Mouse (Mus musculus) intestine, embryonic 16.5 days (tissue): ENCODE measurements around the gene Sp9. TPM values are rescaled to one million over a fixed set of nuclear protein-coding genes. Genes with fewer than 3 reads are reported as not detected.

ENCODE experiments used
- ATAC-seq: fragments of 200-750 bp; cut with Nextera tagmentation; 2 replicates; pipeline ENCODE4 v1.8.0; 2017; ENCODE audit warnings: moderate TSS enrichment, moderate library complexity
- H3K27ac ChIP-seq: fragments of 300-500 bp; sonication (generic); 2 replicates; pipeline ENCODE4 v1.5.1; 2014; ENCODE audit warnings: mild to moderate bottlenecking, low read length
- H3K27me3 ChIP-seq: fragments of 300-500 bp; sonication (generic); replicated peaks from 2 replicates; pipeline ENCODE4 v1.6.1; 2014; ENCODE audit warnings: low read length, control low read depth, mixed read lengths; ENCODE audit not compliant: control insufficient read depth, insufficient read depth
- H3K36me3 ChIP-seq: fragments of 300-500 bp; sonication (generic); 2 replicates; pipeline ENCODE4 v1.6.1; 2014; ENCODE audit warnings: low read length, control low read depth; ENCODE audit not compliant: control insufficient read depth, insufficient read depth
- H3K4me1 ChIP-seq: fragments of 300-500 bp; sonication (generic); 2 replicates; pipeline ENCODE4 v1.6.1; 2014; ENCODE audit warnings: low read length, control low read depth, mixed read lengths; ENCODE audit not compliant: control insufficient read depth, insufficient read depth
- H3K4me2 ChIP-seq: fragments of 300-500 bp; sonication (generic); 2 replicates; pipeline ENCODE4 v1.6.1; 2014; ENCODE audit warnings: low read depth, low read length, control low read depth
- H3K4me3 ChIP-seq: fragments of 300-500 bp; sonication (generic); 2 replicates; pipeline ENCODE4 v1.5.1; 2014; ENCODE audit warnings: mild to moderate bottlenecking, low read length
- H3K9ac ChIP-seq: fragments of 300-500 bp; sonication (generic); 2 replicates; pipeline ENCODE4 v1.6.1; 2014; ENCODE audit warnings: low read depth, low read length
- H3K9me3 ChIP-seq: fragments of 300-500 bp; sonication (generic); 2 replicates; pipeline ENCODE4 v1.6.1; 2016; ENCODE audit warnings: low read length, control low read depth; ENCODE audit not compliant: control insufficient read depth
- WGBS: fragments of 180-500 bp; shearing (Covaris S2); extraction: QIAGEN DNeasy Blood & Tissue Kit; methylation state at CpG from one replicate; pipeline ENCODE4 v1.1.7; 2014; 5-methylcytosine and 5-hydroxymethylcytosine counted together
- polyA plus RNA-seq: library from polyadenylated mRNA; unstranded; fragments of >200 nt; fragmentation: Nextera tagmentation; extraction: Ambion mirVana; gene quantifications from 2 replicates; pipeline ENCODE4 v1.2.1, GENCODE M21; 2015

The Sp9 gene
- polyA plus RNA-seq, 1 experiment from 2014 or later, result not detected

DNA sequence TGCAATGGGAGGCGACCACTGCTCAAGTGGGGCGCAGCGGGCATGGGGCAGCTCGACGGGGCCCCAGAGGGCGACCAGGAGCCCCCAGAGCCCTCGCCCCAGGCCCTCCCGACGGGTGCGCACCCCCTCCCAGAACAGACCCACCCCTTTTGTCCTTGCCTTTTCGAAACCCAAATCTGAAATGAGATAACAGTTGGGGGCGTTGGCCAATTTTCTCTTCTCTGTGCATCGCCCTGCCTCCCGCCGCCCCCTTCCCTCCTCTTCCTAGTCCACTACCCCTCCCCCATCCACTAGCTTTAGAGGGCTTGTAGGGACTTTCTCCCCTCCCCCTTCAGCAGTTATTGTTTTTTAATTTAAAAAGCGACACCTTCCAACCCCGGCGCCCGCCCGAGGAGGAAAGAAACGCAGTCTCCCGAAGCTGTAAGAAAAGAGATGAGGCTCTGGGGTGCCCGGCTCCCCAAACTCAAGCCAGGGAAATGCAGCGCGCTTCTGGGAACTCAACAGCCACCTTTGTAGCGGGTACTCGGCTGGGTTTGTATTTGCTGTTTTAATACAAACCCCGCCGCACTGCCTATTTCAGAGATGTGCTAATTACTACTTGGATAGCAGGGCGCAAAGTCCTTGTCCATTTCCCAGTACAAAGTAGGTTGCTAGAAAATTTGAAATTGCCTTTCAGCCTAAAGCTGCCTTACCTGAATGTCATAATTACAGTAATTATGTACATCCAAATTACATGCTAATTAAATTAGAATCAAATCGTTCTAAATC, 7.7 kb downstream of the Sp9 start:
- no peaks in the 10 kb centered on the region for H3K9me3 ChIP-seq
- no peak for ATAC-seq
- H3K4me2 ChIP-seq, result 0 out of 2 replicates have a peak overlapping the region, but pooled peaks have one; percentile 32
- H3K27me3 ChIP-seq, result peaks cover 48% of the 10 kb centered on the region
- H3K4me1 ChIP-seq, result peaks cover 23% of the 10 kb centered on the region
- no peaks in the 10 kb centered on the region for H3K36me3 ChIP-seq
- WGBS, result 1% methylated on average over 30 of the region's 31 CpGs
- H3K9ac ChIP-seq, result no peak overlapping the region
- no peak overlapping the region for H3K27ac ChIP-seq
- peak overlapping the region; percentile 22 for H3K4me3 ChIP-seq

DNA sequence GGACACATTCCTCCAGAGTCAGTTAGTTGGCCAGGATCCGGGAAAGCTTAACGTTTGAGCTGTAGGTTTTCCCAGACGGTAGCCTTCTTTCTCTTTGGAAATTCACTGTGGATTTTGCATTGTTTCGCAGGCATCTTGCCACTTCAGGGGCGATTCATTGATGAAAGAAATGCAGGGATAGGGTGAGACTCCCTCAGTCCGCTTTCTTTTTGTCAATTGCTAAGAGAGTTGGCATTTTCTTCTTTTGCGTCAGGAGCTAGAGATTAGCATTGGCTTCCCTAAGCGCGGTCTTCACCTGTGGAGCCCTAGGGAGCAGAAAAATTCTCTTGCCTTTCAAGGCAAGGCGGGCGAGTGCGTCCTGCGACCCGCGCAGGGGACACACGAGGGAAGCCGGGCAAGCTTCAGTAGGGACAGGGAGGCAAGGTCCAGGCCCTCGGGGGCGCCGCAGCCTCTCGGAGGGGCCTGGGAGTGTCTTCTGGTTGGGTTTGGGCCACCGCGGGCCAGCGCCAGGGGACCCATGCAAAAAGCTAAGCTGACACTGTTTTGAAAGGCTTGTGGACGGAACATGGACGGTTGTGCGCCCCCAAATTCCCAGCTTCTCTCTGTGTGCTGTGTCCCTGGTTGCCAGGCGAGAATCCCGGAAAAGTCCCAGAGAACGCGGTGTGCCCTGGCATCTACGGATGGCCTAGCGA, 8.8 kb downstream of the Sp9 start:
- Histone ChIP-seq H3K4me2 (peak overlapping the region; percentile 19; the same call in 1 of the 2 replicates), H3K27me3 (peaks cover 45% of the 10 kb centered on the region), H3K9me3 (no peaks in the 10 kb centered on the region), H3K4me1 (peaks cover 21% of the 10 kb centered on the region), H3K36me3 (no peaks in the 10 kb centered on the region), H3K27ac (no peak overlapping the region), H3K4me3 (no peak overlapping the region), H3K9ac (no peak overlapping the region)
- no peak for ATAC-seq
- 6% methylated on average over 33 of the region's 33 CpGs for whole genome bisulfite sequencing

DNA sequence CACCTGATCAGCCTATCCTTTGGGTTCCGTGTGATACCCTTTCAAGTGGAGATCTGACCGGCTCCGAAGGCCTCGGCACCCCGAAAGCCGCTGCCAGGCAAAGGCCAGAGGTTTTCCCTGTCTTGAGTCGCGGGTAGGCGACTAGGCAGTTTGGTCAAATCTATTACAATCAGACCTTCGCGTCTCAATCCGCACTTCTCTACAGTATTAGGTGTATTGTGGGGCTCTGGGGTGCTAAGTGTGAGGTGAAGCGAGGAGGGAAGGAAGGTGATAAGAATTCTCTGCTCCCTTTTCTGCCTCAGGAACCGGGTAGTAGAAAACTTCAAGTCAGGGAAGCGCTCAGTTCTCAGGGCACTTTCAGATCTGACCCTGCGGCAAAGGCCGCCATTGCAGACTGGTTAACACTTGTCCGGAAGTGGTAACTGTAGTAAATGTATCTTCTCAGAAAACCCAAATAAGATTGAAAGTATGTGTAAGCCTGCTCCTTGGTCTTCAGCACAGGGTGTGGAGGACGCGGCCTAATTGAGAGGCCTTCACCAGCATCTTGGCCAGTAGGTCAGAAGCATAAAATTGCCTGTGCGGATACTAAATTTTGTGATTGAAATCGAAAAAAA, 9.4 kb downstream of the Sp9 start:
- Histone ChIP-seq H3K9me3 (no peaks in the 10 kb centered on the region), H3K27ac (no peak overlapping the region), H3K9ac (no peak overlapping the region), H3K4me2 (peak overlapping the region; percentile 19), H3K27me3 (peaks cover 44% of the 10 kb centered on the region), H3K4me3 (no peak overlapping the region), H3K36me3 (no peaks in the 10 kb centered on the region), H3K4me1 (peaks cover 21% of the 10 kb centered on the region)
- 24% methylated on average over 22 of the region's 22 CpGs for WGBS
- no peak for ATAC-seq

DNA sequence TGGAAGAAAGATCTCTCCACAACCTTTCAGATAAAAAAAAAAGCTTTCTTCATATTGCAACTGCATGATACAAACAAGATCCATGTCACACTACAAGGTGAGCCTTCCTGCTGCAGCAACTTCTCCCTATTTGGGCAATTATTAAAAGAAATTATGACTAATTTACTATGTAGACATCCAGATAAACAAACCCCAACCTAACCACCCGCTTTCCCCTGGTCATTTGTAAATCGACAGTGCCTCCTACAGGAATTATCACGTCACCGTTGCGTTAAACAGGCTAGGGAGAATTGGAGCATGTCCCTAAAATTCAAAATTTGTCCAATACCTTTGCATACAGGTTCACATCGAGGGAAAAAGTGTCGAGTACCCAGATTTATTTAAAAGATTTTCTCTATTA, 10.0 kb downstream of the Sp9 start:
- Histone ChIP-seq H3K4me3 (no peak overlapping the region), H3K36me3 (no peaks in the 10 kb centered on the region), H3K9me3 (no peaks in the 10 kb centered on the region), H3K9ac (no peak overlapping the region), H3K27me3 (peaks cover 40% of the 10 kb centered on the region), H3K4me1 (peaks cover 21% of the 10 kb centered on the region), H3K4me2 (no peak overlapping the region), H3K27ac (no peak overlapping the region)
- ATAC-seq, result no peak
- WGBS, result 18% methylated on average over 7 of the region's 7 CpGs

DNA sequence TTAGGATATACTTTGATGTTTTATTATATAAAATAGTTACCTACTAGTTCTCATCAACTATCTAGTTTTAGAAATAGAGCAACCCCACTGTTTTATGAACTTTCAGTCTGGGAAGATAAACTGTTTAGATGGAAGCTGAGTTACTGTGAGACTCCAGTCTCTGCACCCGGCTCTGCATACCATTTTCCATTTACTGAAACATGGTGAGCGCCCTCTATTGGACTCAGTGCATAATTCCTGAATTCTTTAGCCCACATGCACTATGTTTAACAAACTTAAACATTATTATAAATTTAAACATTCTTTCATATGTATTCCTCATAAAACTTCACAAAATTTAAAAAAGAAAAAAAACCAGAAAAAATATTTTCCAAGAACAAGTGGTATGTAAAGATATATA, 13.9 kb downstream of the Sp9 start:
- 5% methylated on average over 2 of the region's 2 CpGs for WGBS
- Histone ChIP-seq H3K36me3 (no peaks in the 10 kb centered on the region), H3K27me3 (peaks cover 13% of the 10 kb centered on the region), H3K9me3 (no peaks in the 10 kb centered on the region), H3K4me1 (peaks cover 5% of the 10 kb centered on the region; the same call in 1 of the 2 replicates), H3K27ac (no peak overlapping the region), H3K4me2 (no peak overlapping the region), H3K4me3 (no peak overlapping the region), H3K9ac (no peak overlapping the region)
- no peak for ATAC-seq

DNA sequence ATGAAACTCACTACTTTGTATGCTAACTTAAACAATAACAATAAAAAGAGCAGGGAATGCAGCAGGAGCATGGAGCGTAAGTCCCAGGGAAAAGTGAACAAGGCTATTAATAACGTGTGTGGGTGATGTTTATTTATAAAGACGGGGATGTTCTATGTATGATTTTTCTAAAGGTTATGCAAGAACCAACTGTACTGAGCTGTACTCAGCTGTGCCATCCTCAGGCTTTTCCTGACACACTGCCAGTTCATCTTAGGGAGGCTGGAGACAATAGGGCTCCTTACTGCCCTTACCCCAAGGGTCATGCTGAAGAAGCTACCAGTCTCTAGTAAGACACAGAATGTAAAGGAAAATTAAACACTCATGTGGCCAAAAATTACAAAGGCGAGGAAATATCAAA, 19.4 kb downstream of the Sp9 start:
- no peak overlapping the region for H3K4me2 ChIP-seq
- H3K9ac ChIP-seq, result no peak overlapping the region
- H3K36me3 ChIP-seq, result no peaks in the 10 kb centered on the region
- no peaks in the 10 kb centered on the region for H3K4me1 ChIP-seq
- ATAC-seq, result no peak
- H3K27ac ChIP-seq, result no peak overlapping the region
- no peaks in the 10 kb centered on the region for H3K9me3 ChIP-seq
- WGBS, result 75% methylated on average over 4 of the region's 4 CpGs
- no peaks in the 10 kb centered on the region for H3K27me3 ChIP-seq
- no peak overlapping the region for H3K4me3 ChIP-seq

DNA sequence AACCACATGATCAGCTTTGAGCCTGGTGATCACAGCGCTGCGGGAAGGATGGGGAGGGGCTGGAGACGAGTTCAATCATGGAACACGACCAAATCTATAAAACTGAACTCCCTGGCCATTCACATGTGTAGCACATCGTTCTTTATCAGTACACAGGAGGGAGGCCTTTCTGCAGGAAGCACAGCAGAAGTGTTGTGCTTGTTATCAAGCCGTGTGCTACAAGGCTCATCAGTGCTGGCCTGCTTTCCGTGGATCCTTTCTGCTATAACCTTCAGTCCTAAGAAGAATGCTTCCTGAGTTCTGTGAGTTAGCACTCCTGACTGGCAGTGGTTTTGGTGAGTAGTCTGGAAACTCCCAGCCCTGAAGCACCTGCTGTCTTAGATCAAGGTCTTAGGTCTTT, 23.3 kb downstream of the Sp9 start:
- H3K27ac ChIP-seq, result no peak overlapping the region
- H3K4me3 ChIP-seq, result no peak overlapping the region
- no peak overlapping the region for H3K9ac ChIP-seq
- no peaks in the 10 kb centered on the region for H3K4me1 ChIP-seq
- WGBS, result 81% methylated on average over 7 of the region's 7 CpGs
- H3K27me3 ChIP-seq, result no peaks in the 10 kb centered on the region
- H3K36me3 ChIP-seq, result no peaks in the 10 kb centered on the region
- no peaks in the 10 kb centered on the region for H3K9me3 ChIP-seq
- H3K4me2 ChIP-seq, result no peak overlapping the region
- ATAC-seq, result no peak

DNA sequence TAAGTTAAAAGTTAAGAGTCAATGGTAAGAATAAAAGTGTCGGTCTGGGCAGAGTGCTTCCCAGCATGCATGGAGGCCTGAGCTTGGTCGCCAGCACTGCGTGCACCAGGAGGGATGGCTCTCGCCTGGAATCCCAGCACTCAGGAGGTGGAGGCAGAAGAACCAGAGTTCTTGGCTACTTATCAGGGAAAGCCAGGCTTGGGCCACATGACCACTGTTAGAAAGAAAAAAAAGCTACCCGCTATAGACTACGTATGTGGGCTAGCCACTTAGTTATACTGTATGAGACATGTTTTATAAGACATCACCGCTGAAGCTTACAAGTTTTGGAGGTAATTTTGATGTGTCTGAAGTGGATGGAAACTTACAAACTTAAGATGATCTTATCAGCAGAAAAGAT, 26.4 kb downstream of the Sp9 start:
- Histone ChIP-seq H3K4me1 (no peaks in the 10 kb centered on the region), H3K9me3 (no peaks in the 10 kb centered on the region), H3K27ac (no peak overlapping the region), H3K4me2 (no peak overlapping the region), H3K27me3 (no peaks in the 10 kb centered on the region), H3K4me3 (no peak overlapping the region), H3K36me3 (no peaks in the 10 kb centered on the region), H3K9ac (no peak overlapping the region)
- ATAC-seq, result no peak
- 84% methylated on average over 7 of the region's 7 CpGs for WGBS

DNA sequence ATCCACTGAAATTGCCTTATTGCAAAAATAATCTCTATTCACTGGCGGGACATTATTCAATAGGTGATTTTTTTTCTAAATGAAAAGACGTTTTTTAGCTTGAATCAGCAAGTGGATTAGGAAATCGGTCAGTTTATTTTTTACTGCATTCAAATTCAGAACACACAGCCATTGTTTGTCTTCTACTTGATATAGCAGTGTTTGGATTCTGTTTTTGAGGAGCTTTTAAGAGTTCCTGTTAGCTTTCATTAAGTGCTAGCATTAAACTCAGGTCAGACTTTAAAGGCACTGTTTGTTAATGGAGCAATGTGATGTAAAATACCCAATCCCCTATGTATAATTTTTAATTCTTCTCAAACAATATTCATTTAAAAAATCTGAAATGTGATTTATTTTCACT, 27.1 kb downstream of the Sp9 start:
- Histone ChIP-seq H3K4me3 (no peak overlapping the region), H3K27ac (no peak overlapping the region), H3K27me3 (no peaks in the 10 kb centered on the region), H3K9me3 (no peaks in the 10 kb centered on the region), H3K4me1 (no peaks in the 10 kb centered on the region), H3K9ac (no peak overlapping the region), H3K4me2 (no peak overlapping the region), H3K36me3 (no peaks in the 10 kb centered on the region)
- WGBS, result 86% methylated on average over 3 of the region's 3 CpGs
- no peak for ATAC-seq
